Mouse (Mus musculus) kidney, embryonic 16.5 days (tissue): ENCODE measurements around the gene Neurl4. TPM values are rescaled to one million over a fixed set of nuclear protein-coding genes. Genes with fewer than 3 reads are reported as not detected.

Source experiments
- ATAC-seq: fragments of 200-750 bp; cut with Nextera tagmentation; 2 replicates; pipeline ENCODE4 v1.8.0; 2017; ENCODE audit warnings: moderate TSS enrichment; ENCODE audit not compliant: low FRiP score, low TSS enrichment
- H3K27ac ChIP-seq: fragments of 300-500 bp; sonication (generic); 2 replicates; pipeline ENCODE4 v1.5.1; 2014; ENCODE audit warnings: low read length
- H3K27me3 ChIP-seq: fragments of 300-500 bp; sonication (generic); 2 replicates; pipeline ENCODE4 v1.6.1; 2014; ENCODE audit warnings: low read length, control low read depth, mixed read lengths; ENCODE audit not compliant: insufficient read depth
- H3K36me3 ChIP-seq: fragments of 300-500 bp; sonication (generic); 2 replicates; pipeline ENCODE4 v1.6.1; 2014; ENCODE audit warnings: low read length, control low read depth, mixed read lengths; ENCODE audit not compliant: insufficient read depth
- H3K4me1 ChIP-seq: fragments of 300-500 bp; sonication (generic); 2 replicates; pipeline ENCODE4 v1.6.1; 2014; ENCODE audit warnings: low read length, control low read depth, mixed read lengths; ENCODE audit not compliant: insufficient read depth
- H3K4me2 ChIP-seq: fragments of 300-500 bp; sonication (generic); replicated peaks from 2 replicates; pipeline ENCODE4 v1.6.1; 2014; ENCODE audit warnings: low read depth, low read length
- H3K4me3 ChIP-seq: fragments of 300-500 bp; sonication (generic); 2 replicates; pipeline ENCODE4 v1.5.1; 2014; ENCODE audit warnings: mild to moderate bottlenecking, low read length
- H3K9ac ChIP-seq: fragments of 300-500 bp; sonication (generic); replicated peaks from 2 replicates; pipeline ENCODE4 v1.6.1; 2014; ENCODE audit warnings: low read length
- H3K9me3 ChIP-seq: fragments of 300-500 bp; sonication (generic); 2 replicates; pipeline ENCODE4 v1.6.1; 2016; ENCODE audit warnings: low read length, control low read depth
- WGBS: fragments of 180-500 bp; shearing (Covaris S2); extraction: QIAGEN DNeasy Blood & Tissue Kit; methylation state at CpG from one replicate; pipeline ENCODE4 v1.1.7; 2014; 5-methylcytosine and 5-hydroxymethylcytosine counted together
- polyA plus RNA-seq: library from polyadenylated mRNA; unstranded; fragments of >200 nt; fragmentation: Nextera tagmentation; extraction: Ambion mirVana; gene quantifications from 2 replicates; pipeline ENCODE4 v1.2.1, GENCODE M21; 2015

The Neurl4 gene
- polyA plus RNA-seq, 1 experiment from 2014 or later = 12.8 TPM

DNA sequence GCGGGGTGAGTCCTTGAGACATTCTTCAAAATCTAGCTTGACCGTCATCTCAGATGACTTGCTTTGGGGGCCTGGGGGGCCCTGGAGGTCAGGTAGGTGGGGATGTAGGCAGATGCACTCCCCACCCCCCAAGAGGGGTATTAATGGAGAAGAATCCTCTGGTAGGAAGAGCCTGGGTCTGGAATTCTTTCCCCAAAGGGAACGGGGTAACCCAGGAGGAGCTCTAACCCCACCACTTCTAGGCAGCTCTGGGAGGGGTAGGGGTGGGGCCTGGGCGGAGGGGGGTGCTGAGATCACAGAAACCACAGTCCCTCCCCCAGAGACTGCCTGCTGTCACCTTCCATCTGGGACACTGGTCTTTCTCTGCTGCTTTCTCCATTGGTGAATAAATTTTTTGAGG lies 5.6 kb upstream of the Neurl4 start, which contains the start of gene Acap1:
TSS of gene Acap1 (minus strand) at position 249 of the 400 bp plus-strand sequence.
- WGBS = 66% methylated on average over 4 of the region's 4 CpGs
- H3K9ac ChIP-seq = no peak within 1 kb of the TSS; the same call in 1 of the 2 replicates

DNA sequence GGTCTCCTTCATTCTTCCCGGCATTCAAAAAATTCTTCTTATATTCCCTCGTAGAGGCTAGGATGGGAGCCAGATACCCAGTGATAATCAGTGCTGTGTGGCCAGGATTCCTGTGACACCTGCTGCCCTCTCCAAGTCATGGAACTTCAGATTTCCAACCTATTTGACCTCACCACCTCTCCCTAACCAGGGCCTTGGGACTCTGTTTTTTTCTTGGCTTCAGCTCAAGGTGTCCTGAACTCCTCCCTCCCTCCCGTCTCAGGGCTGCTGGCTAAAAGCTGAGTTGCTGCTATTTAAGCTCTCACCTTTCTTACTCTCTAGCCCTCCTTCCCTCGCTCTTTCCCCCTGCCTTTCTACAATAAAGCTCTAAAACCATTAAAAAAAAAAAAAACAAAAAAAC lies 1.0 kb upstream of the Neurl4 start:
- peak overlapping the region; percentile 88 for H3K4me3 ChIP-seq
- H3K27me3 ChIP-seq = no peaks in the 10 kb centered on the region
- peaks cover 13% of the 10 kb centered on the region for H3K36me3 ChIP-seq
- H3K27ac ChIP-seq = peak overlapping the region; percentile 99
- WGBS = 21% methylated on average over 4 of the region's 4 CpGs
- no peaks in the 10 kb centered on the region for H3K9me3 ChIP-seq
- peak overlapping the region; percentile 99 for H3K9ac ChIP-seq
- peaks cover 31% of the 10 kb centered on the region for H3K4me1 ChIP-seq
- ATAC-seq = no peak
- H3K4me2 ChIP-seq = peak overlapping the region; percentile 93

More for the DNA sequence above, 5.6 kb upstream of the Neurl4 start, which contains the start of gene Acap1:
- no peak within 1 kb of the TSS for H3K27ac ChIP-seq
- peaks cover 21% of the 10 kb centered on the region for H3K4me1 ChIP-seq
- H3K4me2 ChIP-seq = no peak within 1 kb of the TSS
- no peaks in the 10 kb centered on the region for H3K36me3 ChIP-seq
- no peaks in the 10 kb centered on the region for H3K27me3 ChIP-seq
- H3K4me3 ChIP-seq = no peak within 1 kb of the TSS
- H3K9me3 ChIP-seq = no peaks in the 10 kb centered on the region
- ATAC-seq = no peak

DNA sequence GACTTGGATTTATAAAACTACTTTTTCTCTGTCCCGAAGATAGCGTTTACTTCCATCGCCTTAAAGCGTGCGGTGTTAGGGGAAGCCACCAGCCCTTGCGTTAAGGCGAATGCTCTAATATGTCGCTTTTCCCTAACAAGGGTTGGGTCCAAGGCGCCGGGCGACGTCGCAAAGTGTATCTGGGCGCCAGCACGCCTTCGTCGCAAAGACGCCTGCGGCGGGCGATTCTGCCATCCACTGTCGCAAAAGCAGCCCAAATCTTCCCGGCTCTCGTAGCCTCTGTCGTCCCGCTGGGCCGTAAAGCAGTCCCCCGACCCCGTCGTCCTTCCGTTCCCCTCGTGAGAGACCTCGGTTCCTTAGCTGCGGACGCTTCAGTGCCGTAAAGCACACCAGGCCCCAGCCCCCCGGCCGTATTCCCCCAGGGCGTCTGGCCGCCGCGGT lies 554 bp downstream of the Neurl4 start:
- peak; percentile 85 for ATAC-seq
- WGBS = under 1% methylated on average over 42 of the region's 42 CpGs
- peak overlapping the region; percentile 93 for H3K4me2 ChIP-seq

DNA sequence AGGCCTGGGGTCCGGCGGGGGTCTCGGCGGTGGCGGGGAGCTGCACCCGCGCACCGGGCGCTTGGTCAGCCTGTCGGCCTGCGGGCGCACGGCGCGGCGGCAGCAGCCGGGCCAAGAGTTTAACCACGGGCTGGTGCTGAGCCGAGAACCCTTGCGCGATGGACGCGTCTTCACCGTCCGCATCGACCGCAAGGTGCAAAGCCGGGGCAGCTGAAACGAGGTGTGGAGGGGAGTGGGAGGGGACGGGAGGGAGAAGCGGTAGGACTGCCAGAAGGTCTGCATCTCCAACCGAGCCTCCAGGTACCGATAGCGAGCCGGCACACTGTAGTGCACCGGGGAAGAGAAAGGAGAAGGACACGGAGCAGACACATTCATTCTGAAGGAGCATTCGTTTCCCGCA lies 1.1 kb downstream of the Neurl4 start:
- Histone ChIP-seq H3K36me3 (peaks cover 31% of the 10 kb centered on the region), H3K4me2 (peak overlapping the region; percentile 93), H3K9me3 (no peaks in the 10 kb centered on the region), H3K4me1 (peaks cover 31% of the 10 kb centered on the region), H3K9ac (peak overlapping the region; percentile 99), H3K27me3 (no peaks in the 10 kb centered on the region), H3K27ac (peak overlapping the region; percentile 99), H3K4me3 (peak overlapping the region; percentile 88)
- 0 out of 2 replicates have a peak, but pooled peaks have one; percentile 1 for ATAC-seq
- under 1% methylated on average over 38 of the region's 39 CpGs for WGBS

More for the DNA sequence above, 554 bp downstream of the Neurl4 start:
- no peaks in the 10 kb centered on the region for H3K9me3 ChIP-seq
- peak overlapping the region; percentile 99 for H3K9ac ChIP-seq
- H3K27ac ChIP-seq = peak overlapping the region; percentile 99
- H3K27me3 ChIP-seq = no peaks in the 10 kb centered on the region
- H3K36me3 ChIP-seq = peaks cover 25% of the 10 kb centered on the region
- H3K4me1 ChIP-seq = peaks cover 31% of the 10 kb centered on the region
- H3K4me3 ChIP-seq = peak overlapping the region; percentile 88

DNA sequence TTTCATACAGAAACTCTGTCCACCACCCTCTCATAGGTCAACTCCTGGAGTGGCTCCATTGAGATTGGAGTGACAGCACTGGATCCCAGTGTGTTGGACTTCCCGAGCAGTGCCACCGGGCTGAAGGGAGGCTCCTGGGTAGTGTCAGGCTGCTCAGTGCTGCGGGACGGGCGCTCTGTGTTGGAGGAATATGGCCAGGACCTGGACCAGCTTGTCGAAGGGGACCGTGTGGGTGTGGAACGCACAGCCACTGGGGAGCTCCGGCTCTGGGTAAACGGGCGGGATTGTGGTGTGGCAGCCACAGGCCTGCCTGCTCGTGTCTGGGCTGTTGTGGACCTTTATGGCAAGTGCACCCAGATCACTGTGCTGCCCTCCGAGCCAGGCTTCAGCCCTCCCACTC lies 2.1 kb downstream of the Neurl4 start:
- no peak overlapping the region for H3K9ac ChIP-seq
- ATAC-seq = no peak

DNA sequence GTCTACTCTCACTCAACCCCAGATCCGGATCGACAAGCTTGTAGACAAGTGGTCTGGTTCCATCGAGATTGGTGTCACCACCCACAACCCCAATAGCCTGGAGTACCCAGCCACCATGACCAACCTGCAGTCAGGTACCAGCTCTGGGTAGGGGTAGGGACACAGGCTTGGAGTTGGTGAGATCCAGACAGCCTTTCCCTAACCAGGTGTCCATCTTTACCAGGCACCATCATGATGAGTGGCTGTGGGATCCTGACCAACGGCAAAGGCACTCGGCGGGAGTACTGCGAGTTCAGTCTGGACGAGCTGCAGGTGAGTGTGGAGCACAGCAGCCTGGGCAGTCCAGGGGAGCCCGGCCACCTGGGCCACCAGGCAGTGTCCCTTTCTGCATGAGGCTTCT lies 3.4 kb downstream of the Neurl4 start:
- H3K4me1 ChIP-seq = peaks cover 24% of the 10 kb centered on the region
- no peak overlapping the region for H3K9ac ChIP-seq
- 95% methylated on average over 9 of the region's 9 CpGs for WGBS
- no peak for ATAC-seq
- H3K27ac ChIP-seq = no peak overlapping the region
- H3K36me3 ChIP-seq = peaks cover 54% of the 10 kb centered on the region
- H3K4me3 ChIP-seq = no peak overlapping the region
- H3K27me3 ChIP-seq = no peaks in the 10 kb centered on the region
- no peaks in the 10 kb centered on the region for H3K9me3 ChIP-seq
- H3K4me2 ChIP-seq = no peak overlapping the region

More for the DNA sequence above, 2.1 kb downstream of the Neurl4 start:
- Histone ChIP-seq H3K4me3 (no peak overlapping the region; the same call in 1 of the 2 replicates), H3K27ac (no peak overlapping the region), H3K4me1 (peaks cover 31% of the 10 kb centered on the region), H3K9me3 (no peaks in the 10 kb centered on the region), H3K27me3 (no peaks in the 10 kb centered on the region), H3K36me3 (peaks cover 41% of the 10 kb centered on the region), H3K4me2 (peak overlapping the region; percentile 93)
- WGBS = 82% methylated on average over 13 of the region's 13 CpGs

DNA sequence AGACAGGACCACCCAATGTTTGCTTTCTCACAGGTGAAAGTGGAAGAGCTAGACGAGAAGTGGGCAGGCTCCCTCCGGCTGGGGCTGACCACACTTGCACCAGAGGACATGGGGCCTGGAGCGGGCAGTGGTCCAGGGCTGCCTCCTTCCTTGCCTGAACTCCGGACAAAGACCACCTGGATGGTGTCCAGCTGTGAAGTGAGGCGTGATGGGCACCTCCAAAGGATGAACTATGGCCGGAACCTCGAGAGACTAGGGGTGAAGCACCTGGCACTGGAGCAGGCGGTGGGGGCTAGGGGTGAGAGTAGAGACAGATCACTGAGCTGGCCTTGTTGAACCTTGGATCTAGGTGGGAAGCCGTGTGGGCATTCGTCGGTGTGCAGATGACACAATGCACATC lies 7.8 kb downstream of the Neurl4 start:
- ATAC-seq = no peak
- WGBS = 87% methylated on average over 11 of the region's 11 CpGs
- Histone ChIP-seq H3K4me2 (no peak overlapping the region), H3K4me1 (peaks cover 7% of the 10 kb centered on the region), H3K9me3 (no peaks in the 10 kb centered on the region), H3K4me3 (no peak overlapping the region), H3K27ac (no peak overlapping the region), H3K27me3 (no peaks in the 10 kb centered on the region), H3K9ac (no peak overlapping the region), H3K36me3 (peaks cover 92% of the 10 kb centered on the region)

DNA sequence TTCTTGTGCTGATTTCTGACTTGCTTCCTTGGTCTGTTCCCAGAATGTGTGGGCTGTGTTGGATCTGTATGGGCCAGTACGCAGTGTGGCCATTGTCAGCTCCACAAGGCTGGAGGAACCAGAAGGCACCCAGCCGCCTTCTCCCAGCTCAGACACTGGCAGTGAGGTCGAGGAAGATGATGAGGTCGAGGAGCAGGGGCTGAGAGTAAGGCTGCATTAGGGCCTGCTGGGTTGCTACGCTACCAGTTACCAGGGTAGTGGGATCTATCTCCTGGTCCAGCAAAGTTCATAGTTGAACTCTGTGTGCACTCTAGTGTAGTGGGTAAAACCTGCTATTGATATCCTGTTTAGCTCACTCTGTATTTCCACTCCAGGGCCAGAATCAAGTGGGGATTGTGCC lies 8.3 kb downstream of the Neurl4 start:
- no peak overlapping the region for H3K9ac ChIP-seq
- no peak overlapping the region for H3K4me3 ChIP-seq
- no peak for ATAC-seq
- peaks cover 7% of the 10 kb centered on the region for H3K4me1 ChIP-seq
- 91% methylated on average over 5 of the region's 5 CpGs for WGBS
- H3K9me3 ChIP-seq = no peaks in the 10 kb centered on the region
- peaks cover 87% of the 10 kb centered on the region for H3K36me3 ChIP-seq
- no peaks in the 10 kb centered on the region for H3K27me3 ChIP-seq
- no peak overlapping the region for H3K27ac ChIP-seq
- no peak overlapping the region for H3K4me2 ChIP-seq

DNA sequence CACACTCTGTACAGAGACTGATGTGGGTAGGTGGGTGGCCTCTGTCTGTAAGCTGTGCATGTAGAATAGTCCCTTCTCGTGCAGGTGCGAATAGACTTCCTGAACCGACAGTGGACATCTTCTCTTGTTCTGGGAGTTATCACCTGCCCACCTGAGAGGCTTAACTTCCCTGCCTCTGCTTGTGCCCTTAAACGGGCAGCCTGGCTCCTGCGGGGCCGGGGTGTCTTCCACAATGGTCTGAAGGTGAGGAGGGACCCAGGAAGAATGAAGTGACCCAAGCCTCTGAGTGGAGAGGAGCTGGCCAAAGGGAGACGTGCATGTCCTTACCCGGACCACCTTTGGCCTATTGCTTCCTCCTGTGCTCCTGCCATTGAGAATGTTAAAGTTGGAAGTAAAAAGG lies 9.3 kb downstream of the Neurl4 start:
- H3K27me3 ChIP-seq = no peaks in the 10 kb centered on the region
- WGBS = 89% methylated on average over 8 of the region's 8 CpGs
- H3K9ac ChIP-seq = no peak overlapping the region
- no peaks in the 10 kb centered on the region for H3K9me3 ChIP-seq
- no peak overlapping the region for H3K4me3 ChIP-seq
- no peak overlapping the region for H3K27ac ChIP-seq
- H3K4me2 ChIP-seq = no peak overlapping the region
- H3K36me3 ChIP-seq = peaks cover 82% of the 10 kb centered on the region
- ATAC-seq = no peak
- H3K4me1 ChIP-seq = peaks cover 14% of the 10 kb centered on the region

DNA sequence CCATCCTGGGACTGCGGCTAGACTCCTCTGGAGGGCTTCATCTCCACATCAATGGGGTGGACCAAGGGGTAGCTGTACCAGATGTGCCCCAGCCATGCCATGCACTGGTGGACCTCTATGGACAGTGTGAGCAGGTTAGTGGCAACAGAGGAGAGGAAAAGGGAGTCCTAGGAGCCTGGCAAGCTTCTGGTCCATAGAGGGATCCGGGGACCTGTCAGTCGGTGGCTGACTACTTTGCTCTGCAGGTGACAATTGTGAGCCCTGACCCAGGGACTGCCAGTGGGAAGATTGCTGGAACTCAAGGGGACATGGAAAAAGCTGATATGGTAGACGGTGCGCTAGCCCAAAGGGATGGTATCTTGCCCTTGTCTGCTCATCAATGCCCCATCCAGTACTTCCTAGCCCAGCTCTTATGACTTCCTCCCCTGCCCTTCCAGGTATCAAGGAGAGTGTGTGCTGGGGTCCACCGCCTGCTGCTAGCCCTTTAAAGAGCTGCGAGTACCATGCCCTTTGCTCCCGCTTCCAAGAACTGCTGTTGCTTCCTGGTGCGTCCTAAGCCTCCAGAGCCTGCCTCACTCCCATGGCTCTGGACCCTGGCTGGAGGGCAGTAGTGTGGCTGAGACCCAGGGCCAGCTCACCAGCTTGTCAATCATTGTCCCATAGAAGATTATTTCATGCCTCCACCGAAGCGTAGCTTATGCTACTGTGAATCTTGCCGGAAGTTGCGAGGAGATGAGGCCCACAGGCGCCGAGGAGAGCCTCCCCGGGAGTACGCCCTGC lies 10.1 kb downstream of the Neurl4 start:
- Histone ChIP-seq H3K9ac (no peak overlapping the region), H3K36me3 (peaks cover 82% of the 10 kb centered on the region), H3K27ac (no peak overlapping the region), H3K4me3 (no peak overlapping the region), H3K4me2 (no peak overlapping the region), H3K9me3 (no peaks in the 10 kb centered on the region), H3K27me3 (no peaks in the 10 kb centered on the region), H3K4me1 (peaks cover 22% of the 10 kb centered on the region)
- 91% methylated on average over 17 of the region's 17 CpGs for WGBS
- ATAC-seq = no peak
